Mouse (Mus musculus) intestine, embryonic 16.5 days (tissue): Measurements from ENCODE around the gene Dsp. TPM values are rescaled to one million over a fixed set of nuclear protein-coding genes. Genes with fewer than 3 reads are reported as not detected.

ENCODE experiments used
- ATAC-seq: fragments of 200-750 bp; cut with Nextera tagmentation; 2 replicates; pipeline ENCODE4 v1.8.0; 2017; ENCODE audit warnings: moderate TSS enrichment, moderate library complexity
- H3K27ac ChIP-seq: fragments of 300-500 bp; sonication (generic); 2 replicates; pipeline ENCODE4 v1.5.1; 2014; ENCODE audit warnings: mild to moderate bottlenecking, low read length
- H3K27me3 ChIP-seq: fragments of 300-500 bp; sonication (generic); replicated peaks from 2 replicates; pipeline ENCODE4 v1.6.1; 2014; ENCODE audit warnings: low read length, control low read depth, mixed read lengths; ENCODE audit not compliant: control insufficient read depth, insufficient read depth
- H3K36me3 ChIP-seq: fragments of 300-500 bp; sonication (generic); 2 replicates; pipeline ENCODE4 v1.6.1; 2014; ENCODE audit warnings: low read length, control low read depth; ENCODE audit not compliant: control insufficient read depth, insufficient read depth
- H3K4me1 ChIP-seq: fragments of 300-500 bp; sonication (generic); 2 replicates; pipeline ENCODE4 v1.6.1; 2014; ENCODE audit warnings: low read length, control low read depth, mixed read lengths; ENCODE audit not compliant: control insufficient read depth, insufficient read depth
- H3K4me2 ChIP-seq: fragments of 300-500 bp; sonication (generic); 2 replicates; pipeline ENCODE4 v1.6.1; 2014; ENCODE audit warnings: low read depth, low read length, control low read depth
- H3K4me3 ChIP-seq: fragments of 300-500 bp; sonication (generic); 2 replicates; pipeline ENCODE4 v1.5.1; 2014; ENCODE audit warnings: mild to moderate bottlenecking, low read length
- H3K9ac ChIP-seq: fragments of 300-500 bp; sonication (generic); 2 replicates; pipeline ENCODE4 v1.6.1; 2014; ENCODE audit warnings: low read depth, low read length
- H3K9me3 ChIP-seq: fragments of 300-500 bp; sonication (generic); 2 replicates; pipeline ENCODE4 v1.6.1; 2016; ENCODE audit warnings: low read length, control low read depth; ENCODE audit not compliant: control insufficient read depth
- WGBS: fragments of 180-500 bp; shearing (Covaris S2); extraction: QIAGEN DNeasy Blood & Tissue Kit; methylation state at CpG from one replicate; pipeline ENCODE4 v1.1.7; 2014; 5-methylcytosine and 5-hydroxymethylcytosine counted together
- polyA plus RNA-seq: library from polyadenylated mRNA; unstranded; fragments of >200 nt; fragmentation: Nextera tagmentation; extraction: Ambion mirVana; gene quantifications from 2 replicates; pipeline ENCODE4 v1.2.1, GENCODE M21; 2015

The Dsp gene
- polyA plus RNA-seq, 1 experiment from 2014 or later = 8.4 TPM

DNA sequence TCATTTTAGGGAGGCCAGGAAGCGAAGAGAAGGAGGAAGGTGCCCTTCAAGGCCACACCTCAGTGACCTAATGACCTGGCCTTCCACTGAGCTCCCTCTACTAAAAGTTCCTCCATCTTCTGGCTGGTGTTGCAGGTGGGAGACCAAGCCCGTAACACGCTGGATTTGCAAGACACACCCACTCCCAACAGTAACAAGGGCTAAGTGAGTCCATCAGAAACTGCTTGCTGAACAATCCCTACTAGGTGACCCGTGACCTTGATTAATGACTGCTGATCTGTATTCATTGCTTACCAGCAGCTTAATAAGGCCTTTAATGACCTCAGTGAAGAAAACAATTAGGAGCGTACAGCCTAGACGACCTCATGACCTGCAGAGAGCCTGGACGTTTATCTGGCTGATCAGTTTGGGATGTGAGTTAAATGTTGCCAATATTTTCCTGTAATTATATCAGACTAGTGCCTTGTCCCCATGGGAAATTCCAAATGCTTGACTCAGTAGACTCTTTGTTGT lies 18.0 kb upstream of the Dsp start:
- Histone ChIP-seq H3K9ac (no peak overlapping the region), H3K4me2 (no peak overlapping the region), H3K36me3 (no peaks in the 10 kb centered on the region), H3K9me3 (no peaks in the 10 kb centered on the region), H3K4me1 (no peaks in the 10 kb centered on the region), H3K4me3 (no peak overlapping the region), H3K27ac (no peak overlapping the region), H3K27me3 (no peaks in the 10 kb centered on the region)
- WGBS = 54% methylated on average over 7 of the region's 7 CpGs
- no peak for ATAC-seq

GRCm38 (mm10) chr13:38140521-38140920 lies 10.6 kb upstream of the Dsp start:
- Histone ChIP-seq H3K9ac (no peak overlapping the region), H3K4me1 (peaks cover 6% of the 10 kb centered on the region; the same call in 1 of the 2 replicates), H3K4me2 (no peak overlapping the region), H3K9me3 (no peaks in the 10 kb centered on the region), H3K4me3 (no peak overlapping the region), H3K36me3 (no peaks in the 10 kb centered on the region), H3K27me3 (no peaks in the 10 kb centered on the region), H3K27ac (no peak overlapping the region)
- WGBS = 48% methylated on average over 1 of the region's 1 CpGs
- no peak for ATAC-seq

DNA sequence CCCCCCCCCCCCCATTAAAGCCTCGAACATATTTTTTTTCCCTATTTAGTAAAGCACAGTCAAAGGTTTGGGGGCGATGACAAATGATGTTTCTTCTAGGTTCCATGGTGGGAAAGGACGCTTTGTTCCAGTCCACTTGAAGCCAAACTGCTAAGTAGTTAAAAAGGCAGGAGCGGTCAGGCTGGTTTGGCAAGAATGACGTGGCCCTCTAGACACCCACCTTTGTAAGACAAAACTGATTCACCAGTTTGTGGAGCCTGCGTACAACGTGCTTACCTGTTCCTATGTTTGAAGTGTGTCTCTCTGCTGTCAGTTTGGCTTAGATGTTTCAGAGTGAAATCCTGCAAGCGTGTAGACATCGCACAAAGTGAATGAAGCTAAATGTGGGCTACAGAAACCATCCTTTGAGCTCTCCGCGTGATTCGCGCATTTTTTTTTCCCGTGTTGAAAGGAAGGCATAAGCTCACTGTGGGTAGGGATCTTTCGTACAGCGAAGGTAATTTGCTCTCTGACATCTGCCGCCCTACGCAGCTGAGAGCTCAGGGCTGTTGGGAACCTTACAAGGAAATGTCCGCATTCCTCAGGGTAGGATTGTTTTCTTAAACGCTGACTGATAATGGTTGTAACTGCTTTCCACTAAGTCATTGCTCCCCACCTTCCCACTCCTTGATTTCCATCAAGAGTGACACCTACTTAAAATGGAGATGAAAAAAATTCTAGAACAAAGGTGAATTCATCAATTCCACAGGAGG lies 6.0 kb upstream of the Dsp start:
- Histone ChIP-seq H3K4me3 (peak overlapping the region; percentile 37), H3K27ac (peak overlapping the region; percentile 66), H3K9ac (peak overlapping the region; percentile 60; the same call in 1 of the 2 replicates), H3K36me3 (no peaks in the 10 kb centered on the region), H3K9me3 (no peaks in the 10 kb centered on the region), H3K27me3 (no peaks in the 10 kb centered on the region), H3K4me1 (peaks cover 10% of the 10 kb centered on the region), H3K4me2 (peak overlapping the region; percentile 53)
- peak; percentile 83 for ATAC-seq
- WGBS = 7% methylated on average over 20 of the region's 20 CpGs

DNA sequence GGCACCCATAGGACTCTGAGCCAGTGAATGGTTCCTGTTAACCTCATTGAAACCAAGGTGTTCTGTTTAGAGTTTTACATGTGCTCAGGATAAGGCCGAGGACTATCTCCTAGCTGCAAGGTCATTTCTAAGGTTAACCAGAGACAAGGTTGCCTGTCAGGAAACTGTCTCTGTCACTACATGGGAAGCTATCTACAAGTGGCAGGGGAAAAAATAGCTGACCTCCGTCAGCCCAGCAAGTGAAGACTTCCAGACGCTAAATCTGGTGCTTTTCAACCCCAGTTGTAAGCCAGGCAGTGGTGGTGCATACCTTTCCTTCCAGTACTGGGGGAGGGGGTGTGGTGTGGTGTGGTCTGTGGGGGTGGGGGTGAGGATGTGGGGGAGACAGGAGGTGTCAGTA lies 2.7 kb upstream of the Dsp start:
- Histone ChIP-seq H3K4me2 (no peak overlapping the region), H3K27me3 (no peaks in the 10 kb centered on the region), H3K27ac (no peak overlapping the region), H3K9me3 (no peaks in the 10 kb centered on the region), H3K4me1 (peaks cover 22% of the 10 kb centered on the region), H3K36me3 (no peaks in the 10 kb centered on the region), H3K4me3 (no peak overlapping the region), H3K9ac (no peak overlapping the region)
- no peak for ATAC-seq
- WGBS = 52% methylated on average over 3 of the region's 3 CpGs

DNA sequence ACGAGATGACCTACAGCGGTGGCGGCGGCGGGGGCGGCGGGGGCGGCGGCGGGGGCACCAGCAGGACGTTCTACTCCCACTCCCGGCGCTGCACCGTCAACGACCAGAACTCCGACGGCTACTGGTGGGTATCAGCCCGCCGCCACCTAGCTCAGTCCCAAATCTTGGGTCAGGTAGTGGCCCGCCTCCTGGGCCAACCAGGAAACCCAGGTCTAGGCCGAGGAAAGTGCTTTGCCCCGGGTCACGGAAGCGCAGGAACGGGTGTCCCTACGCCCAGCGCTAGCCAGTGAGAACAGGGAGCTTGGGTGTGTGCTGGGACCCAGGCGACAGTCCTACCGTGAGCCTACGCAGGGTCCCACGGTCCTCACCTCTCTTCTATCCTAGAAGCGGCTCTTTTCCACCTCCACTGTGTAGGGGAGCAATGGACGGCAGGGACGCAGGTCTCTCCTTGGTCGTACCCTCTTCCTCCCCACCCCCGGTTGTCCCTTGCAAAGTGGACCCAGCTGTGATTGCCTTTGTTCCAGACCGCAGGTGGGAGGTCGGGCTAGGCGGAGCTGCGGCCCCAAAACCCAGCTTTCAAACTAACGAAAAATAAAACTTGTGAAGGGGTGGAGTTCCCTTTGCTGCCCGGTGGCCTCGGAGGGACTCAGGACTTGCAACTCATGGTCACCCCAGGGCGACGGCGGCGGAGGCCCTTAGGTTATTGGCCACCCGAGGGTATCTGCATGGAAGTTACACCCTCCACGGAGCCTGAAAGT lies 756 bp downstream of the Dsp start:
- Histone ChIP-seq H3K4me3 (peak overlapping the region; percentile 61), H3K9me3 (no peaks in the 10 kb centered on the region), H3K4me2 (peak overlapping the region; percentile 88), H3K27me3 (no peaks in the 10 kb centered on the region), H3K9ac (peak overlapping the region; percentile 83), H3K27ac (peak overlapping the region; percentile 87), H3K4me1 (peaks cover 15% of the 10 kb centered on the region), H3K36me3 (no peaks in the 10 kb centered on the region)
- peak; percentile 59 for ATAC-seq
- WGBS = under 1% methylated on average over 46 of the region's 49 CpGs

- Histone ChIP-seq H3K4me2 (peak overlapping the region; percentile 88), H3K9ac (peak overlapping the region; percentile 83), H3K4me3 (peak overlapping the region; percentile 61), H3K4me1 (peaks cover 15% of the 10 kb centered on the region), H3K9me3 (no peaks in the 10 kb centered on the region), H3K36me3 (no peaks in the 10 kb centered on the region), H3K27me3 (no peaks in the 10 kb centered on the region), H3K27ac (no peak overlapping the region; the same call in 1 of the 2 replicates)
- ATAC-seq = peak; percentile 23; the same call in 1 of the 2 replicates
- WGBS = 1% methylated on average over 31 of the region's 31 CpGs
Measured at GRCm38 (mm10) chr13:38152429-38153035, 1.4 kb downstream of the Dsp start.

DNA sequence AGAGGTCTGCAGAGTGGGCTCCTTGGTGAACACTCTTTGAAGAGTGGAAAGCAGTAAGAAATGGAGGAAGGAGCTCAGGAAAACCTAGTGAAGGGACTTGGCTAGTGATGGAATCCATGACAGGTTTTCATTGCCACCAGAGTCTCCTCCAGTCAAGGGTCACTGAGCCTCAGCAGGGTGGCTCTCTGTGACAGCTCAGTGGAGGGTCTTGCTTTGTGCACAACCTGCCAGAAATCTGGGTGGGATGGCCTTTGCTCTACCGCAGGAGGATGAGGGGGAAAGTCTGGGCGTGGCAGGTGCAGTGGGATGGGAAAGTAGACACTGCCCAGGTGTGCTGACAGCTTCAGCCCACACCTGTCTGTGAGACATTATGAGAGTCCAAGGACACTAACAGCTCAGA lies 4.4 kb downstream of the Dsp start:
- 27% methylated on average over 2 of the region's 2 CpGs for WGBS
- no peak overlapping the region for H3K4me2 ChIP-seq
- H3K27me3 ChIP-seq = no peaks in the 10 kb centered on the region
- ATAC-seq = no peak
- peaks cover 19% of the 10 kb centered on the region for H3K4me1 ChIP-seq
- H3K9me3 ChIP-seq = no peaks in the 10 kb centered on the region
- H3K9ac ChIP-seq = no peak overlapping the region
- no peak overlapping the region for H3K4me3 ChIP-seq
- no peak overlapping the region for H3K27ac ChIP-seq
- no peaks in the 10 kb centered on the region for H3K36me3 ChIP-seq

DNA sequence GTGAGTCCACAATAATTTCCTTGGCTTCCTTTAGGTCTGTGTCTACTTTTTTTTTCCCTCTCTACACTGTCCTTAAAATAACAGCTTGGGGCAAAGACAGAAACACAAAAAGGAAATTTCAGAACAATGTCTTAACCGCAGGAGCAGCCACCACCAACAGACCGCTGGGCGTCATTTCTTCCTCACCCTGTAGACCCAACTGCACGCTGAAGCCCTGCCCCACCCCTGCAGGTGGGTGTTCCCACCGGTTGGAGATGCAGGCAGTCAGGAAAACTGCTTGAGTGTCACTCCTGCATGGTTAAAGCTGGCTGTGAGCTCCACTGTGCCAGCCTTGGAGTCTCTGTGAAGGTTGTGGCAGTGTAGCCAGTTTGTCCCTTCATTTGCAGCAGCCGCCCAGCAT lies 6.5 kb downstream of the Dsp start:
- ATAC-seq = no peak; the same call in 1 of the 2 replicates
- Histone ChIP-seq H3K4me1 (peaks cover 18% of the 10 kb centered on the region), H3K36me3 (no peaks in the 10 kb centered on the region), H3K27me3 (no peaks in the 10 kb centered on the region), H3K4me2 (no peak overlapping the region), H3K9me3 (no peaks in the 10 kb centered on the region), H3K4me3 (no peak overlapping the region), H3K27ac (no peak overlapping the region), H3K9ac (no peak overlapping the region)
- WGBS = 36% methylated on average over 6 of the region's 6 CpGs

DNA sequence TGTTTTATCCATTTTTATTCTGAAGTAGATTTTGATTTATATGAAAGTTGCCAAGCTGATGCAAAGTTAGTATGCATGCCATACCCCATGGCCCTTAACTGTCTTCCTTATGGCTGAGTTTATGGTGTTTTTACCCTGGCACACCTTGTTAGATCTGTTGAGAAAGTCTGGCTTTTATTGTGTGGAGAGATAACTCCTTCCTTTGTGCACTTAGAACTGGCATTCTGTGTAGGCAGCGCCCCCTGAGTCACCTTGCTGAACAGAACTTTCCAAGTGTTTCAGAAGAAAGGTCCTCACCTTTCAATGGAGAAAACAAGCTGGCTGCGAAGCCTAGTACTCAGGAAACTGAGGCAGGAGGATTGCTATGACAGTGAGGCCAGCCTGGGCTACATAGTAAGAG lies 10.9 kb downstream of the Dsp start:
- no peaks in the 10 kb centered on the region for H3K36me3 ChIP-seq
- no peak overlapping the region for H3K9ac ChIP-seq
- H3K9me3 ChIP-seq = no peaks in the 10 kb centered on the region
- ATAC-seq = peak; percentile 41; the same call in 1 of the 2 replicates
- WGBS = 69% methylated on average over 2 of the region's 2 CpGs
- no peak overlapping the region for H3K4me3 ChIP-seq
- no peaks in the 10 kb centered on the region for H3K27me3 ChIP-seq
- H3K4me2 ChIP-seq = no peak overlapping the region
- no peak overlapping the region for H3K27ac ChIP-seq
- peaks cover 17% of the 10 kb centered on the region for H3K4me1 ChIP-seq
